Mouse (Mus musculus): ENCODE measurements around the gene Ppl.
A peak's percentile ranks its signal among the peaks of the same experiment; 100 is the strongest.

Ppl gene

GRCm38 (mm10) chr16:5132401-5132801, at the start of gene Ppl:
Gene Ppl, minus strand, starts transcription at chr16:5132421.
- peak; percentile 43 for DNase-seq (ENCODE audit: low read depth, low spot score)

DNA sequence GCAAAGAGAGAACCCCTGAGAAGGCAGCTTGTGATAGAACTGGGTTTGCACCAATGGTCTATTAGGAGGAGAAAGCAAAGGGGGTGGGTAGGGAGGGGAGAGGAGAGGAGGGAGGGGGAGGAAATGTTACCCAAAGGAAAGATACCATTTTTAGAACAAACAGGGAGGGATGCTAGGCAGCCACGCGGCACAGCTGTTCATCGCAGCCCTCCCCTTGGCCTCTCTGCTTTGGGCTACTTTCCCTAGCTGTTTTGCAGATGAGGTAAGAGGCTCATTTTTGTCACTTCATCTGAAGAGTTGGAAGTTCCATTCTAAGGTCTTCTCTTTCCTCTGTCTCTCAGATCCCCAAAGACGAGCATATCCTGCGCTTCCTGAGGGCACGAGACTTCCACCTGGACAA, 40.4 kb upstream of the Ppl start:
- DNase-seq (ENCODE audit: low read depth, low spot score), result no peak

GRCm38 (mm10) chr16:5168829-5169228, 36.6 kb upstream of the Ppl start:
- no peak for DNase-seq (ENCODE audit: low read depth, low spot score)

DNA sequence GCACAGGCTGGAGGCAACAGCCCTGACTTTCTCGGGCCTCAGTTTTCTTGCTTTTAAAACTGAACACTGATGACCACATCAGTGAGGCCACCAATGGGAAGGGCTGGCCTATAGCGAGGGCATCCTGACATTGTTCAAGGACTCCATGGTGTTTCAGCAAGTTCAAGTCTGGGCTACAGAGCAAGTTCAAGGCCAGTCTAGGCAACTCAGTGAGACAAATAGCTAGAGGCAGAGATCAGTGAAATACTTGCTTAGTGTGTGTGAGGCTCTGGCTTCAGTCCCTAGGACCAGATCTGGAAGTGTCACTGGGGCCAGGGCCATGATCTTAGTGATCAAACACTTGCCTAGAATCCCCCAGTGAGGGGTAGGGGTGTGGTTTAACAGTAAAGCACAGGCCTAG, 35.8 kb upstream of the Ppl start:
- no peak for DNase-seq (ENCODE audit: low read depth, low spot score)

- DNase-seq (ENCODE audit: low read depth, low spot score), result no peak
Observed at GRCm38 (mm10) chr16:5164327-5164726, 32.1 kb upstream of the Ppl start.

- DNase-seq (ENCODE audit: low read depth, low spot score), result no peak
Observed at GRCm38 (mm10) chr16:5159248-5159647, 27.0 kb upstream of the Ppl start.

DNA sequence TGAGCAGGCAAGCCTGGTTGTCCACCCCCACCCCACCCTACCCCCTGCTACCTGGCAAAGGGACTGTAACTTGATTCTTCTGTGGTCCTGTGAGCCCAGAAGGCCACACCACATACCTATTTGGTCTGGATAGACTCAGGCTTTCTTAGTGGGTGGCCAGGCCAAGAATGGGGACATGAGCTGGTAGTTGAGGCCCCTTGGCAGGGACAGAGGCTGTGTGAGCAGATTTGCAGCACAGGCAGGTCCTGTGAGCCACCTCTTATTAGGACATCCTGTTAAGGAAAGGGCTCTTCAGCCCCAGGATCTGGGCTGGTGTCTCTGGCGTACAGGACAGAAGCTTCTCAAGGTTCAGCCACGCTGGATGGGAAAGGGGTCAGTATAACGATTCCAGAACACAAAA, 24.9 kb upstream of the Ppl start:
- no peak for DNase-seq (ENCODE audit: low read depth, low spot score)

GRCm38 (mm10) chr16:5156495-5156894, 24.3 kb upstream of the Ppl start:
- no peak for DNase-seq (ENCODE audit: low read depth, low spot score)

DNA sequence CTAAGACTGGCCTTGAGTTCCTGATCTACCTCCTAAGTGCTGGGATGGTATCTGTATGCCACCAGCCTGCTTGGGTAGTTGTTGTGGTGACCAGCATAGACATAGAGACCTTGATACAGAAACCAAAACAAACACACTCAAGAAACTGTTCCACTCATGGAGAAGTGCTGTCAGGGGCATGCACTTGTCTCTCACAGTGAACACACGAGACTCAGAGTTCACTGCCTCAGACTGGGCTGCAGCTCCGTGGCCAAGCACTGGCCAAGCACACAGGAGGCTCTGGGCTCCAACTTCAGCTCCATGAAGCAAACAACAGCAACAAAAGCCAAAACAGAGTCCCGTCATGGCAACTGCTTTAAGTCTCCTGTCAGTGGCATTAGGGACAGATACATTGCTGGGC, 22.8 kb upstream of the Ppl start:
- DNase-seq (ENCODE audit: low read depth, low spot score), result no peak

GRCm38 (mm10) chr16:5153299-5154026, 21.2 kb upstream of the Ppl start:
- no peak for DNase-seq (ENCODE audit: low read depth, low spot score)

- DNase-seq (ENCODE audit: low read depth, low spot score), result no peak
Observed at GRCm38 (mm10) chr16:5150544-5150943, 18.3 kb upstream of the Ppl start.

GRCm38 (mm10) chr16:5147037-5147385, 14.8 kb upstream of the Ppl start, which contains the start of gene Sec14l5:
Gene Sec14l5, plus strand, starts transcription at chr16:5147109.
- DNase-seq (ENCODE audit: low read depth, low spot score), result no peak

DNA sequence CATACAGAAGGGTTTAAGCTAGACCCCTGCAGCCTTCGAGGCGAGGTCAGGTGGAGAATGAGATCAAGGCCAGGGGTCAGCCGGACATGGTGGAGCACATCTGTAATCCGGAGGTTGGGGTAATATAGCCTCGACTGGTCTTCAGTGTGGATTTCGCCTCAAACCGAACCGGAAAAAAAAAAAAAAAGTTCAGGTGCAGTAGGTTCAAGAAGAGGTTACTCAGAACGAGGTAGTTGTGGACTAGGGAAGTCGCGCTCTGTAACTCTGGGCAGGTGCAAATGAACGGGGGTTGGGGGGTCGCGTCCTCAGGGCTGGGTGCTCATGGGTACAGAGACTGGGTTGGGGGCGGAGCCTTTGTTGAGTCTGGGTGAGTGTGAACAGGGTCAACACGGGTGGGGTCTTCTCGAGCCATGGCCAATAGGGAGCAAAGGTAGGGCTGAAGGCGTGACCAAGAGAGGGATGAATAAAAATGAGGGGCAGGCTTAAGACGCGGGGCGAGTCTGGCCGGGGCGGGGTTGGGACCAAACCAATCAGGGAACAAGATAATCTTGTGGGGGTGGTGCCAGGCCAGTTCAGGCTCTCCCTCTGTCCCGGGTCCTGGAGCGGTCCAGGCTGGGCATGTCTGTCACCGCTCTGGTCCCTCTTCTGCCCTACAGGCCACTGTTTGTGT, 14.3 kb upstream of the Ppl start:
- DNase-seq (ENCODE audit: low read depth, low spot score), result peak; percentile 75

DNA sequence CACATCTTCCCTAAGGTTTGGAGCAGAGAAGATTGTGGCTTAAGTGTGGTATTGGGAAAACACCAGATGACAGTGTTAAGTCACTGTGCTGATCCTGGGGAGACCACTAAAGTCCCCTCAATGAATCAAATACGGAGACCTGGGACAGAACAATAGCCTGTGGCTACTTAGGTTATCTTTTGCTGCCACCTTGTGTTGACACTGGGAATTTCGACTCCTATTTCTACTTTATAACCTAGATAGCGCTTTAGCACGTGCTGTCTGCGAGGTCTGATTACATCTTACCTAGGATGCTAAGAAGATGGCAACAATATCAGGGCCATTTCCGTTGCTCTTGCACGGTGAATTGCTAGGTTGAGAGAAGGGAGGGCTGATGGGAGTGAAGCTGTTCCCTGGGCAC, 13.3 kb upstream of the Ppl start:
- DNase-seq (ENCODE audit: low read depth, low spot score), result peak; percentile 54

- no peak for DNase-seq (ENCODE audit: low read depth, low spot score)
Observed at GRCm38 (mm10) chr16:5139741-5140140, 7.5 kb upstream of the Ppl start.

DNA sequence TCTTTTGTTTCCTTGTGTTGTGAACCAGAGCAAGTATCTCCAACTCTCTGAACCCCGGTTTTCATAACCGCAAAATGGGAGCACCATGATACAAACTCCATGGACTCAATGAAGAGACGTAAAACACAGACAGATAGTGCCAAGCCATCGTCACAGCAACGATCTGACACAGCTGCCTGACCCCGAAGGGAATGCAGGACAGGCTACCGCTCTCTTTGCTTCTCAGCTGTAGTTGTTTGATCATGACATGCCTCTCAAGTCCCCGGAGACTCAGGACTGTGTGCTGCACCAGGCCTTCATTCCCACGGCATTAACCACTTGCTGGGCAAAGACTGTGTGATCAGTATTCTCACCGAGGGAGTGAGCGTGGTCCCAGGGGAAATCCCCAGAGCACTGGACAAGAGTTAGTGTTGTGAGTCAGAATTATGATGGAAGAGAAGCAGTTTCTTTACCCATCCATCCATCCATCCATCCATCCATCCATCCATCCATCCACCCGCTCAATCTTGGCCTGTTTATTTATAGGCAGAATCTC, 4.9 kb upstream of the Ppl start:
- DNase-seq (ENCODE audit: low read depth, low spot score), result no peak

DNA sequence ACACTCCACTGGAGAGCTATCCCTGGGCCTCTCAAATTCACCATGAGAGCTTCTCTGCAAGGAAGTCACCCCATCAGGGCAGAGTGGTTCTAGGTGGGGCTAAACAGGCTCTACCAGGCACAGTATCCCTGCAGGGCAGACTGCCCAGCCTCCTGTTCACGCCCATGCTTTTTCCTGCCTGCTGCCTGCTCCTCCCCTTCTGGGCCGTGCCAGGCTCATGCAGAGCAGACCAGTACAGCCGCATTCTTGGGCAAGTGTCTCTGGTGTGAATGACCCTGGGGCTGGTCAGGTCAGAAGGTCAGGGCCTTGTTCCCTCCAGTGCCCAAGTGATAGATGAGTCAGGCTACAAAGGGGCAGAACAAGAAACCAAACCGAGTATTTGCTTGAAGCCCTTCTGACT, 4.3 kb upstream of the Ppl start:
- no peak for DNase-seq (ENCODE audit: low read depth, low spot score)

GRCm38 (mm10) chr16:5135551-5136261, 3.5 kb upstream of the Ppl start:
- DNase-seq (ENCODE audit: low read depth, low spot score), result no peak

DNA sequence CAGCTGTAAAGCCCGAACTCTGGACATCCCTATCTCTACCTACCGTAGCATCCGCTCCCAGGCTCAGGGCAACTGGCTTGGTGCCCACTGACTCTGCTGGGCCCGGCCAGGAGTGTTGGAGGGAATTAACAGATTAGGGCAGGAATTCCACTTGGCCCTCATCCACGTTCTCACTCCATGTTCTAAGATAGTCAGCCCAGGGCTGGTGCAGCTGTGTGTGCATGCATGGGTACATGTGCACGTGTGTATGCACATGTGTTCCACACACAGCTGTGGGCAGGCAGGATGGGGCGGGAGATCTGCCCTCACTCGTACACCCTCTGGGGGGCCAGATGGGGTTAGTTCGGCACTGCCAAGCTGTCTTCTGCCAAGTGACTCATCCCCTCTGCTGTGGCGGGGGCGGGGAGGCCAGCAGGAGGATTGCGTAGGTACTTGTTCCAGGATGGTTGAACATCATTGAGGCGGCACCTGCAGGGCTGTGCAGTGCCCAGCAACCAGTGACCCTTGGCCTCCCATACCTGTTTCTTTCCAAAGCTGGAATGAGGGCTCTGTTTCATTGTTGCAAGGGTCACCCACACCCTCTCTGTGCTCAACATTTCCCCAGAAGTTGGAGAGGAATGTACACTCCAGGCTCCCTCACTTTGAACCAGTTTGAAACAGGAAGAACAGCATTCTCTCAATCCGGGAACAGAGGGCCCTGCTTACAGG, 2.6 kb upstream of the Ppl start:
- DNase-seq (ENCODE audit: low read depth, low spot score), result no peak

- DNase-seq (ENCODE audit: low read depth, low spot score), result no peak
Observed at GRCm38 (mm10) chr16:5131251-5131922, 834 bp downstream of the Ppl start.

GRCm38 (mm10) chr16:5130766-5131165, 1.5 kb downstream of the Ppl start:
- DNase-seq (ENCODE audit: low read depth, low spot score), result no peak
